Mouse (Mus musculus) forebrain, embryonic 15.5 days (tissue): ENCODE measurements around the gene Pcbp1. TPM values are rescaled to one million over a fixed set of nuclear protein-coding genes. Genes with fewer than 3 reads are reported as not detected.
"Not testable (repeated sequence)": the region's sequence is repeated elsewhere in the genome, so short reads cannot be mapped to it uniquely, and the experiment has no call there.

Experiments used
- ATAC-seq: fragments of 200-750 bp; cut with Nextera tagmentation; replicated peaks from 2 replicates; pipeline ENCODE4 v1.8.0; 2017; ENCODE audit warnings: mild to moderate bottlenecking, moderate TSS enrichment, moderate library complexity
- H3K27ac ChIP-seq: fragments of 300-500 bp; sonication (generic); replicated peaks from 2 replicates; pipeline ENCODE4 v1.5.1; 2015; ENCODE audit warnings: mild to moderate bottlenecking, inconsistent platforms
- H3K27me3 ChIP-seq: fragments of 300-500 bp; sonication (generic); 2 replicates; pipeline ENCODE4 v1.6.1; 2015; ENCODE audit warnings: inconsistent platforms
- H3K36me3 ChIP-seq: fragments of 300-500 bp; sonication (generic); 2 replicates; pipeline ENCODE4 v1.6.1; 2015; ENCODE audit warnings: mild to moderate bottlenecking, inconsistent platforms
- H3K4me1 ChIP-seq: fragments of 300-500 bp; sonication (generic); 2 replicates; pipeline ENCODE4 v1.6.1; 2015; ENCODE audit warnings: inconsistent platforms
- H3K4me2 ChIP-seq: fragments of 300-500 bp; sonication (generic); replicated peaks from 2 replicates; pipeline ENCODE4 v1.6.1; 2015; ENCODE audit warnings: mild to moderate bottlenecking, inconsistent platforms
- H3K4me3 ChIP-seq: fragments of 300-500 bp; sonication (generic); 2 replicates; pipeline ENCODE4 v1.5.1; 2015; ENCODE audit warnings: mild to moderate bottlenecking, inconsistent platforms
- H3K9ac ChIP-seq: fragments of 300-500 bp; sonication (generic); replicated peaks from 2 replicates; pipeline ENCODE4 v1.6.1; 2015; ENCODE audit warnings: mild to moderate bottlenecking, inconsistent platforms
- H3K9me3 ChIP-seq: fragments of 300-500 bp; sonication (generic); 2 replicates; pipeline ENCODE4 v1.6.1; 2016; ENCODE audit warnings: inconsistent platforms
- WGBS: fragments of 180-500 bp; shearing (Covaris S2); methylation state at CpG from one replicate; pipeline ENCODE4 v1.1.7; 2015; ENCODE audit warnings: mixed read lengths; 5-methylcytosine and 5-hydroxymethylcytosine counted together
- polyA plus RNA-seq: library from polyadenylated mRNA; unstranded; fragments of >200 nt; fragmentation: Nextera tagmentation; extraction: Ambion mirVana; gene quantifications from 2 replicates; pipeline ENCODE4 v1.2.1, GENCODE M21; 2015

Gene Pcbp1
- polyA plus RNA-seq, 1 experiment from 2014 or later = 409 TPM

DNA sequence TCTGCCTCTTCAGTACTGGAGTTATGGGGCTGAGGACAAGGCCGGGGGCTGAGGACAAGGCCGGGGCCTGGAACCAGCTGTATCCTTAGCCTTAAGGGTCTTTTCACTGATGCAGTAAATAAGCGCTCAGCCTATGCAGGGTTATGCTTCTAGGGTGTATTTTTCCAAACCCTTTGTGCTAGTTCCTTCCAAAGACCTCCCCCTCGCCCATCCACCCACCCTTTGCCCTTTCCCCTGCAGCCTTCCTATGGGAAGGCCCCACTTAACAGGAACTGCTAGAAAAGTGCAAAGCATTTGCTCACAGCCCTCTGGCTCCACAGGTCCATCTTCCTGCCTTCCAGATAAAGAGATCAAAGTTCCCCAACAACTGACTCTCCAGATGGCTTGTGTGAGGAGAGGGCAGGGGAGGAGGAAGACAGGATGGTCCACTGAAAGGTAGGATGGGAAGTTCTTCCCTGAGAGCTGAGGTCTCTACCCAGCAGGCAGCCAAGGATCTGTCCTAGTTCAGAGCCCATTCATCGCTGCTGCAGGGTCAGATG is 26.5 kb downstream of the Pcbp1 start:
- Histone ChIP-seq H3K4me1 (no peaks in the 10 kb centered on the region), H3K4me2 (no peak overlapping the region), H3K27ac (no peak overlapping the region), H3K9me3 (no peaks in the 10 kb centered on the region), H3K9ac (no peak overlapping the region), H3K36me3 (no peaks in the 10 kb centered on the region), H3K4me3 (no peak overlapping the region), H3K27me3 (no peaks in the 10 kb centered on the region)
- 76% methylated on average over 5 of the region's 5 CpGs for WGBS
- ATAC-seq = no peak

DNA sequence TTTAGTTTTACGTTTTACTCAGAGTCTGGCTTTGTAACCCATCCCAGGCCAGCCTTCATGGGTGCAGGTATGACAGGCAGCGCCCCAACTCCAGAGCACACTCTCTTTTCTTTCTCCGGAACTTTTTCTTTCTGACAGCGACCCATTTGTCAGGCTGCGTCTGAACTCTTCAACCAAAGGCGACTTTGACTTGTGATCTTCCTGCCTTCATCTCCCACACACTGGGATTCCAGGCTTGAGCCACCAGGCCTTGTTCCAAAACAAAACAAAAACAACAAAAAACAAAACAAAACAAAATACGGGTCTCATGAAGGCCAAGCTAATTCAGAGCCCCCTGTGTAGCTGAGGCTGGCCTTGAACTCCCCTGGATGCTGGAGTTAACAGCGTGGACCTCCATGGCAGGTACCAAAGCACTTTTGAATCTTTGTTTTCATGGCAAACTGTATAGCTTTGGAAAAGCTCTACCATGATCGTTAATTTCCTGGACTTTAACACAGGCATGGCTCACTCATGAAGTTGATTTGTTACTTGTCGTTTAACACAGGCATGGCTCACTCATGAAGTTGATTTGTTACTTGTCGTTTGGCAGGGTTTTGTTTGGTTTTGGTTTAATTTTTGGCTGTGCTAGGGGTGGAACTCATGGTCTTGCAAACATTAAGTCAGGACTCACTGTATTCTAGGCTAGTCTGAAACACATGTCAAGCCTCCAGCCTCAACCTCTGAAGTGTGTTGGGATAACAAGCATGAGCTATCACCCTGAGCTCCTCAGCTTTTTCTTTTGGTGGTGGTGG is 28.0 kb downstream of the Pcbp1 start:
- Histone ChIP-seq H3K4me1 (no peaks in the 10 kb centered on the region), H3K27me3 (no peaks in the 10 kb centered on the region), H3K9me3 (no peaks in the 10 kb centered on the region), H3K27ac (no peak overlapping the region), H3K9ac (no peak overlapping the region), H3K4me3 (no peak overlapping the region), H3K36me3 (no peaks in the 10 kb centered on the region), H3K4me2 (no peak overlapping the region)
- no peak for ATAC-seq
- WGBS = 74% methylated on average over 11 of the region's 11 CpGs

DNA sequence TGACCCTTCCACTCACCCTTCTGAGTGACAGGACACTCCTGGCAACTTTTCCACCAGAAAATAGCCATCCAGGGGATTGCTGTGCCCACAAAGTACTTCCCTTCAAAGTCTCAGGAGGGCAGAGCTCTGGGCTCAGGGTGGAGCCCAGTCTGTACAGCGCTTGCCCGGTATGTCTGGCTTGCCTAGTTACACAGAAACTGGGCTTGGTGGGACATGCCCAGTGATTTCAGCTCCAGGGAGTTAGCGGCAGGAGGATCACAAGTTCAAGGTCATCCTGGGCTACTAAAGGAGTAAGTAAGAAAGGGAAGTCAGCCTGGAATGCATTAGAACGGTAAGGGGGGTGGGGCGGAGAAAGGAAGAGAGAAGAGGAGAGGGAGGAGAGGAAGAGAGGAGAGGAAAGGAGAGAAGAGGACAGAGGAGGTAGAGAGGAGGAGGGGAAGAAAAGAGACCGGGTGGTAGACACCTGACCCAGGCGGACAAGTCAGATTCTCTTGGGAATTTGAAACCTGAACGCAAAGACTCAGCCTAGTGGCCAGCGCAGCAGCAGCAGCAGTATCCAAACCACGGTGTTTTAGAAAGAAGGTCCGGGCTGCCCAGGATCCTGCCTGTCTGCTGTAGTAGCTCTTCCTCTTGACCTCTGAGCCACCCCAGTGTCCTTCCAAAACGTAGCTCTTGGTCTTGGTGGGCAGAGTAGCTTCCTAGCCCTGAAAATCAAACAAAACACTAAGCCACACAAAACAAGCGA is 28.9 kb downstream of the Pcbp1 start:
- H3K4me3 ChIP-seq = no peak overlapping the region

DNA sequence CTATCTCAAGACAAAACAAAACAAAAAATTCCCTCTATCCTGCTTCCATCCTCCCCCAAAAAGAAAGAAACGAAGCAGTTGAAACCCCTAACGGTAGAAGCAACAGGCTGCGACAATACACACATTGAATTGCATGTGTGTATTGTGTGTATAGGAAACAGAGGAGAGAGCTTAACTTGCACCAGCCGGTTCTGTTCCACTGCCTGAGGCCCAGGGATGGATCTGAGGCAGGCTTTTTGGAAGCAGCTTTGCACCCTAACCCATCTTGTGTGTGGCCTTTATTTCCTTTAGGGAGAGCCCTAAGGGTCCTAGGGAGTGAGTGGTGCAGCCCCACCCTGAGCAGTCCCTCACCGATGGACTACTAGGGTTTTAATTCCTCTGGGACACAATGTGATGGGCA is 29.5 kb downstream of the Pcbp1 start:
- Histone ChIP-seq H3K9me3 (no peaks in the 10 kb centered on the region), H3K36me3 (no peaks in the 10 kb centered on the region), H3K4me2 (no peak overlapping the region), H3K4me3 (no peak overlapping the region), H3K27ac (no peak overlapping the region), H3K9ac (no peak overlapping the region), H3K27me3 (no peaks in the 10 kb centered on the region), H3K4me1 (no peaks in the 10 kb centered on the region)
- WGBS = 71% methylated on average over 5 of the region's 5 CpGs
- ATAC-seq = no peak

More for the DNA sequence above, 28.9 kb downstream of the Pcbp1 start:
- Histone ChIP-seq H3K4me1 (no peaks in the 10 kb centered on the region), H3K4me2 (no peak overlapping the region), H3K27me3 (no peaks in the 10 kb centered on the region), H3K27ac (no peak overlapping the region), H3K36me3 (no peaks in the 10 kb centered on the region), H3K9me3 (no peaks in the 10 kb centered on the region), H3K9ac (no peak overlapping the region)
- WGBS = 32% methylated on average over 13 of the region's 13 CpGs
- ATAC-seq = no peak

DNA sequence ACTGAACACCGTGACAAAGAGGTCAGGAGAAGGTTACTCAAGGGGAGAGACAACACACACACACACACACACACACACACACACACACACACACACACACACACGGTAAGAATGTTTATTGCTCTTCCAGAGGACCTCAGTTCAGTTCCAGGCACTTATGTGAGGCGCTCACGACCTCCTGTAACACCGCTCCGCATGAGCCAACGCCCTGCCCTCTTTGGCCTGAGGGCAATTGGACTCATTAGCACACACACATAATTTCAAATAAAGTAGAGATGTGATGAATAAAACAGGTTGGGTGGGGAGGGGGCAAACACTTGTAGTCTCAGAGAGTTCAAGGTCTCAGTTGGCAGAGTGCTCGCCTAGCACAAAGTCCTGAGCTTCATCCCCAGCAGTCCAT is 30.0 kb downstream of the Pcbp1 start:
- Histone ChIP-seq H3K36me3 (no peaks in the 10 kb centered on the region), H3K9ac (no peak overlapping the region), H3K4me3 (no peak overlapping the region), H3K9me3 (no peaks in the 10 kb centered on the region), H3K27ac (no peak overlapping the region), H3K4me1 (no peaks in the 10 kb centered on the region), H3K27me3 (no peaks in the 10 kb centered on the region), H3K4me2 (no peak overlapping the region)
- no peak for ATAC-seq
- 84% methylated on average over 8 of the region's 8 CpGs for WGBS

DNA sequence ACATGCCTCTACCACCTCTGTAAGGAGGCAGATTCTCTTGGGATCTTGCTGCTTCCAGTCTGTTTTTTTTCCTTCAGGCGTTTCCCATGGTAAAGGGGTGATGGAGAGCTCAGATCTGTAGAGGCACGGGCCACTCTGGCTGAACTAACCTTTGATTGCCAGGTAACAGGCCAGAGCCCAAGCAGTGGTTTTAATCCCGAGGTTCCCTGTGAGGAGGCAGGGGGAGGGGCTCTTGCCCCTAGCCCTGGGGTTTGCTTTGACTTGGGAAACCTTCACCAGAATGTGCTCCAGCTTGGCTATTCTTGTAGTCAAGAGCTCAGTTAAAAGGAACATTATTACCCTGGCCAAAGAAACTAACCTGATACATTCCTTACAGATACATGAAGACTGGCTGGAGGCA is 30.5 kb downstream of the Pcbp1 start:
- WGBS = 44% methylated on average over 3 of the region's 3 CpGs
- H3K4me1 ChIP-seq = no peaks in the 10 kb centered on the region
- H3K27me3 ChIP-seq = no peaks in the 10 kb centered on the region

DNA sequence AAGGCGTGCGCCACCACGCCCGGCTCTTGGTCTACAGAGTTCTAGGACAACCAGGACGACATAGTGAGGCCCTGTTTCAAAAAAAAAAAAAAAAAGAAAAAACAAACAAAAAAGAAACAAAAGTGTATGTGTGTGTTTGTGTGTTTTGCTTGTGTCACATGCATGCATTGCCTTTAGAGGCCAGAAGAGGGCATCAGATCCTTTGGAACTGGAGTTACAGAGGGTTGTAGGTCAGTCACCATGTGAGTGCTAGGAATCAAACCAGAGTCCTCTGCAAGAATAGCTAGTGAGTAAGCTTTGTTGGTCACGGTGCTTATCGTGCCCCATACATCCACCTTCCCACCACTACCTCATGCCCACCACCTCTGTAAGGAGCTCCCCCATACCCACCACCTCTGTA is 31.4 kb downstream of the Pcbp1 start:
- Histone ChIP-seq H3K27me3 (no peaks in the 10 kb centered on the region), H3K9ac (no peak overlapping the region), H3K36me3 (no peaks in the 10 kb centered on the region), H3K27ac (no peak overlapping the region), H3K4me2 (no peak overlapping the region), H3K4me1 (no peaks in the 10 kb centered on the region), H3K9me3 (no peaks in the 10 kb centered on the region), H3K4me3 (no peak overlapping the region)
- ATAC-seq = no peak
- 91% methylated on average over 7 of the region's 7 CpGs for WGBS

More for the DNA sequence above, 30.5 kb downstream of the Pcbp1 start:
- Histone ChIP-seq H3K36me3 (no peaks in the 10 kb centered on the region), H3K27ac (no peak overlapping the region), H3K4me2 (no peak overlapping the region), H3K9me3 (no peaks in the 10 kb centered on the region), H3K4me3 (no peak overlapping the region), H3K9ac (no peak overlapping the region)
- ATAC-seq = no peak

DNA sequence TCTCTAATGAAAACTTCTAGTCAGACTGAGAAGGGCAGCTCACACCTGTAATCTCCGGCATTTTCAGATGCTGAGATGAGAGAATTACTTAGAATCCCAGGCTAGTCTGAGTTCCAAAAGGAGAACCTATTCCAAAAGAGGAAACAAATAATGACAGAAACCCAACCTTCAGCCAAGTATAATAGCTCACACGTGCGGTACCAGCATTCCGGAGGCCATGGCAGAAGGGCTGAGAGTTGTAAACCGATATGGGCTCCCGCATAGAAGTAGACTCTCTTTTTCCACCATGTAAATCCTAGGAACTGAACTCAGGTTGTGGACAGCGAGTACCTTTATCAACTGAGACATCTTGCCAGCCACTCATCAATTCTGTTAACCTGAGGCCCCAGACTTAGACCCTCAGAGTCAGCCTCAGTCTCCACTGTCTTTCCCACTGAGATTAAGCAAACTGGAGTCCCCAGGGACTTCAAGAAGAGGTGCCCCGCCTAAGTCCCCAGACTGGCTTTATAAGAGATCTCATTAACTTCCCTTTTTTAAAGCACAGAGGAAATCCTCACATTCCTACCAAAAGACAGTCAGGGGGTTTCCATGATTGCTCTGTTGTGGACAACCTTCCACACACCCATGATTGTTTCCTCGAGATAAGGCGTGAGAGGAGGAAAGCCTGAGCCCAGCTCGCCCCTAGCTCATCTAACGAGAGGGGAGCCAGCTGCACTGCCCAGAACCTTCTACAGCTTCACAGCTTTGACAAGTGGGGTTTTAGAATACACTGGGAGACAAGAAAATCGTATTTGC is 32.5 kb downstream of the Pcbp1 start:
- ATAC-seq = no peak
- no peaks in the 10 kb centered on the region for H3K36me3 ChIP-seq
- H3K4me1 ChIP-seq = no peaks in the 10 kb centered on the region

DNA sequence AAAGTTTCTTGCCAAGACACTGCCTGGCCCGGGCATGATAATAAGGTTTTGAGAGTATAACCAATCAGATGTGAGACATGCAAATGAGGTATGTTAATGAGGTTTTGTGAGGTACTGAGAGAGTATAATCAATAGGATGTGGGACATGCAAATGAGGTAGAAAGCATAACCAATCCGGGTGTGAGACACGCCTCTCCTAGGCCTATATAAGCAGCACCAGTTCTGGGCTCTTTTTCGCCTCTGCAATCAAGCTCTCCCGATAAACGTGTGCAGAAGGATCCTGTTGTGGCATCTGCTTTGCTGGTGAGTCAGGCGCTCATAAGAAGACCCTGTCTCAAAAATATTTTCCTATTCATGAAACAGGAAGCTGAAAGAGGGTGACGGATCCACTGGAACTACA is 35.7 kb downstream of the Pcbp1 start:
- ATAC-seq, H3K27me3 ChIP-seq, H3K4me3 ChIP-seq, H3K9me3 ChIP-seq, H3K9ac ChIP-seq, H3K4me2 ChIP-seq, H3K36me3 ChIP-seq, H3K27ac ChIP-seq: not testable (repeated sequence)
- H3K4me1 ChIP-seq = peaks cover 18% of the 10 kb centered on the region
- 89% methylated on average over 8 of the region's 8 CpGs for WGBS

More for the DNA sequence above, 32.5 kb downstream of the Pcbp1 start:
- Histone ChIP-seq H3K27ac (no peak overlapping the region), H3K4me3 (no peak overlapping the region), H3K4me2 (no peak overlapping the region), H3K27me3 (no peaks in the 10 kb centered on the region), H3K9me3 (no peaks in the 10 kb centered on the region), H3K9ac (no peak overlapping the region)
- 76% methylated on average over 13 of the region's 13 CpGs for WGBS

DNA sequence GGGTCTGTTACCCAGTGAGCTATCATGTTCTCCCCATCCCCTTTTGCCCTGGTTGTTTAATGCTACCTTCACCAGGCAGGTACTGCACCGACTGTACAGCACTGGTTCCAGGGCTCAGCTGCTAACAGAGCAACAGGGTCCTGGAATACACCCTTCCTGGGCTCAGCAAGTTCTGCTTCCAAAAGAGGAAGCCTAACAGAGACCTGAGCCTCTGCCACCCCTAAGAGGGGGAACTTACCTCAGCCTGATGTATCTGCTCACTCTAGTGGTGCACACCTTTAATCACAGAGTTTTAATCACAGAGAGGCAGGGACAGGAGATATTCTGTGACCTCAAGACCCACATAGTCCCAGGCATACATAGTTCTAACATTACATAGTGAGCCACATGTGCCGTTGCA is 36.2 kb downstream of the Pcbp1 start:
- peaks cover 18% of the 10 kb centered on the region for H3K4me1 ChIP-seq
- H3K27me3 ChIP-seq = no peaks in the 10 kb centered on the region
- no peak overlapping the region for H3K4me2 ChIP-seq
- no peak overlapping the region for H3K27ac ChIP-seq
- ATAC-seq = no peak
- H3K36me3 ChIP-seq = no peaks in the 10 kb centered on the region
- no peak overlapping the region for H3K9ac ChIP-seq
- H3K9me3 ChIP-seq = no peaks in the 10 kb centered on the region
- H3K4me3 ChIP-seq = no peak overlapping the region
- whole genome bisulfite sequencing = 94% methylated on average over 2 of the region's 2 CpGs

DNA sequence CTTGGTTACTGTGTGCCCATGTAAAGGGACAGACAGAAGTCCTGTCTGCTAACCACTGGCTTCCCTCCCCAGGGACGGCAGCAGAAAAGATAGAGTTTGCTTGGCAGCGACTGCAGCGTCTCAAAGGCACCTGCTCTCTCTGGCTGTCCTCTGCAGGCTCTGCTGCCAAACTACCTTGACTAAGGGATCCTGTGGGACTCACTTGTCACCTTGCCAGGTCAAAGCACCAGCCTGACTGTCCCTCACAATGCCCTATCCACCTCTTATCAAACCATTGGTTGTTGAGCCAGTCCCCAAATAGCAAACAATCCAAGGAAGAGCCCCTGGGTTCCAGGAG is 38.0 kb downstream of the Pcbp1 start:
- 33% methylated on average over 3 of the region's 3 CpGs for WGBS
- Histone ChIP-seq H3K4me3 (no peak overlapping the region), H3K4me1 (peaks cover 18% of the 10 kb centered on the region)

More for the DNA sequence above, 38.0 kb downstream of the Pcbp1 start:
- ATAC-seq = no peak
- peak overlapping the region; percentile 45 for H3K9ac ChIP-seq
- no peaks in the 10 kb centered on the region for H3K36me3 ChIP-seq
- H3K27ac ChIP-seq = peak overlapping the region; percentile 96
- H3K27me3 ChIP-seq = no peaks in the 10 kb centered on the region
- H3K4me2 ChIP-seq = peak overlapping the region; percentile 34
- H3K9me3 ChIP-seq = no peaks in the 10 kb centered on the region
